Mouse (Mus musculus) erythroblast, adult 5-6 weeks (primary cell): ENCODE measurements around the gene Znrf1. TPM values are rescaled to one million over a fixed set of nuclear protein-coding genes. Genes with fewer than 3 reads are reported as not detected.

Experiments
- ATAC-seq: replicated peaks from 2 replicates; pipeline ENCODE4 v1.8.0; 2016; ENCODE audit warnings: moderate number of reproducible peaks, mild to moderate bottlenecking, moderate TSS enrichment, inconsistent platforms; ENCODE audit not compliant: poor library complexity, low FRiP score, severe bottlenecking
- total RNA-seq, 2 experiments: library from RNA; stranded (forward) in 1 of 2; stranded (reverse) in 1 of 2; fragments of 150-400 nt in 1 of 2; fragments of 200-764, 138-1000 nt in 1 of 2; gene quantifications; 2 replicates each; pipeline versions ENCODE4 v1.2.3 to v1.2.4; 2015 to 2017; ENCODE audit warnings: low replicate concordance in 2 of 2

Znrf1 gene
- total RNA-seq, 2 experiments from 2014 or later: 5.8 to 7.1 TPM

DNA sequence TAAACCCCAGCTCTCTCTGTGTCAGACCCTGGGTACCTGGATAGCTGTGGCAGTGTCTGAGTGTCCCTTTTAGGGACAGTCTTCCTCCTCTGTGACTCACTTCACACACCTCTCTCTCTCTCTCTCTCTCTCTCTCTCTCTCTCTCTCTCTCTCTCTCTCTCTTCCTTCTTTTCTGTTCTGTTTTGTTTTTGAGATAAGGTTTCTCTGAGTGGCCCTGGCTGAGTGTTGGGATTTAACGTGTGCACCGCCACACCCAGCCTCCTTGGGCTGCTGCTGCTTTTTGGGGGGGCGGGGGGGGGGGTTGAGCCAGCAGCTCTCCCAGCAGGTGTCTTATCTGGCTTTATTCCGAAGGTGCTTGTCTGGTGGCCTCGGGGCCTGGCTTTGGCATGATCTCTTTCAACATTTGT, 29.9 kb downstream of the Znrf1 start:
- ATAC-seq: no peak

- ATAC-seq: 0 out of 2 replicates have a peak, but pooled peaks have one; percentile 29
Observed at GRCm38 (mm10) chr8:111566326-111566725, 30.4 kb downstream of the Znrf1 start.

- no peak for ATAC-seq
Observed at GRCm38 (mm10) chr8:111567571-111567970, 31.7 kb downstream of the Znrf1 start.

GRCm38 (mm10) chr8:111568029-111568428, 32.1 kb downstream of the Znrf1 start:
- 0 out of 2 replicates have a peak, but pooled peaks have one; percentile 30 for ATAC-seq

- no peak for ATAC-seq
Observed at GRCm38 (mm10) chr8:111569926-111570325, 34.0 kb downstream of the Znrf1 start.

- no peak for ATAC-seq
Observed at GRCm38 (mm10) chr8:111570432-111570831, 34.5 kb downstream of the Znrf1 start.

DNA sequence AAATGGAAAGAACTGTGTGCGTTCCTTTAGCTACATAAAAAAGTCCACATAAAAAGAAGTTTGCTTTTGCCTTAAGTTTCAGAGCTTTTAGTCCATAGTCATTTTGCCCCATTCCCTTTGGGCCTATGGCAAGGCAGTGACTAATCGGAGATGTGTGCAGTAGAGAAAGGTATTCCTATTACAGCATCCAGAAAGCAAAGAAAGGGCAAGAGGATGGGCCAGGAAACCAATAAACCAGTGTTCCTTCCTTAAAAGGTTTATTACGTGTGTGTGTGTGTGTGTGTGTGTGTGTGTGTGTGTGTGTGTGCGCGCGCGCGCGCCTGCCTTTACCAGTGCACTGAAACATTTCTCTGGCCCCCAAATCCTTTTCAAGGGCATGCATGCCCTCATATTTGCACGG, 35.8 kb downstream of the Znrf1 start:
- ATAC-seq: no peak

DNA sequence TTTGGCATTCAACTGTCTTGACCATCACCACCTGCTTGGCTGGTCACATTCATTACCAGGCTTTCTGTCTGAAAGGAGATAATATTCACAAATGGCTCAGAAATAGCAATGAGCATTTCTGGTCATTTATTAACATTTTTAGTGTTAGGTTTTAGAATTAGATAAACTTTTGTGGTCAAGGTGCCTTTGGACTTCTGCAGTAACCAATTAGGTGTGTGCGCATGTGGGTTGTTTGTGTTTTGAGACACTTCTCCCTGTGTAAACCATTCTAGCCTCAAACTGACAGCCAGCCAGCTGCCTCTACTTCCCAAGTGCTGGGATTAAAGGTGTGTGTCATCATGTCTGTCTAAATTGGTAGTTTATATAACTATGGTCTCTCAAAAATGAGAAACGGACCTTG, 36.5 kb downstream of the Znrf1 start:
- no peak for ATAC-seq

DNA sequence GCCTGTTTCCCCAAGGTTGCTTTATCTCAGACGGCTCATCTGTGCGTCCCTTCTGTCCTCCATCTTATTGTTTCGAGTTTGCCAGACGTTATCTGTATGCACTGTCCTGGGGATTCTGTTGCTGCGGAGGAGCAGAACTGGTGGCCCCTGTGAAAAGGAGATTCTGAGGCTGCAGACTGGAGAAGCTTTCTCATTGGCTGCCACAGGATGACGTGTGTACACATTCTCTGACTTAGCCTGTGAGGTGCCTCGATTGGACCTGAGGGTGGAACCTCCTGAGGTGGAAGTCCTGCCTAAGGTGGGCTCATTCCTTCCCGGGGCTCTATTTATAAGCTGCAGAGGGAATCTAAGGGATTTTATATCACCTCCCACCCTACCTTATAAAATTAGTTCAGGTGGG, 37.7 kb downstream of the Znrf1 start:
- peak; percentile 99 for ATAC-seq

GRCm38 (mm10) chr8:111574016-111574415, 38.1 kb downstream of the Znrf1 start:
- ATAC-seq: peak; percentile 51

- no peak for ATAC-seq
Observed at GRCm38 (mm10) chr8:111575492-111575891, 39.6 kb downstream of the Znrf1 start.

GRCm38 (mm10) chr8:111576501-111576900, 40.6 kb downstream of the Znrf1 start:
- ATAC-seq: no peak

DNA sequence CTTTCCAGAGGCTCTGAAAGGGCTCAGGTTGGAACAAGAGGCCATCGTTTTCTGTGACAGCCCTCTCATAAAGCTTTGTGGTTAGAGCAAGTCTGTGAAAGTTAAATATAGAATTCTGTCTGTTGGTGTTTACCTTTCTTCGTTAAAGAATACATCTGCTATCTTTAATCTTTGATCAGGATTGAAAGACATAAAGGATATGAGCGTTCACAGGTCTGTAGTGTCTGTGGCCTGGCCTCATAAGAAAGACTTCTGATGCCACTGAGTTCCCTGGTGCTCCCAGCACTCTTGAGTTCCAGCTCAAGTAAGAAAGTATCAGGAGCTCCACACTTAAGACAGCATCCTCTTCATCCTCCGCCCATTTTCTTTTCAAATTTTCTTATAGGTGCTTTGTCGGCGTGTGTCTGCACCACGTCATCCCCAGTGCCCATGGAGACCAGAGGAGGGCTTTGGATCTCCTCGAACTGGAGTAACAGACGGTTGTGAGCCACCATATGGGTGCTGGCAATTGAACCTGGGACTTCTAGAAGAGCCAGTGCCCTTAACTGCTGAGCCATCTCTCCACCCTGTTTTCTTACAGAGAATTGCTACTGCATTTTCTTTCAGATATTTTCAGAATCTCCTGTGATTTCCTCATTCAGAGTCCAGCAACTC, 42.1 kb downstream of the Znrf1 start:
- no peak for ATAC-seq

DNA sequence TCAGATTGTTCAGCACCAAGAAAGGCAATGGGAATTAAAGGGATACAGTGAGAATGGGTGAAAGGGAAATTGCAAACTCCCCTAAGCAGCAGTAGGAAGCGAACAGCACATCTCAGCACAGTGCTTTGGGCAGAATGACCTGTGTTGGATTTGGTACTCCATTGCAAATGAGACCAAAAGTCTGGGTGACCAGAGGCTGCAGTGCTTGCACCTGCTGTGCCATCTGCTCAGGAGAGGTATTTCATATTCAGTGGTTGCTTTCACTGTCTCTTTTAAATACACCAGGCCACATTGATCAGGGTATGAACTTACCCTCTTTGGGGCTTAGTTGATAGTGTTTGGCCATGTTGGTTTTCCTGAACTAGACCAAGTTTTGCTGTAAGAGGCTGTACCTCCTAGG, 43.4 kb downstream of the Znrf1 start:
- no peak for ATAC-seq

- ATAC-seq: no peak
Observed at GRCm38 (mm10) chr8:111580306-111580705, 44.4 kb downstream of the Znrf1 start.

DNA sequence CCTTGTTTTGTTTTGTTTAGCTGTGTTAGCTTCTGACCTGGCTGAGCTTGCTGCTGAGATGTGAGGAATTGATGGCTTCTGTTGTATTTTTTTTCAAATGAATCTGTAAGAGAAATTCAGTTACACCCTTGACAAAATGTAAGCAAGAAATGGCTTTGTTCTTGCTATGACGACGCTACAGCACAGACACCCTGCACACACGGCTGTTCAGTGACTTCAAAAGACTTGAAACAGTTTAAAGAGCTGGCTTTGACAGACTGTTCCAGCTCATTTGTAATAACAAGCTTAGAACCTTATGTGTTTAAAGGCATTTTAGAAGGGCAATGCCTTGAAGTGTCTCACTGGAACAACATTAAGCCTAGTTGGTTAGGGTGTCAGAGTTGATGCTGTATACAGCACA, 46.5 kb downstream of the Znrf1 start:
- ATAC-seq: no peak

DNA sequence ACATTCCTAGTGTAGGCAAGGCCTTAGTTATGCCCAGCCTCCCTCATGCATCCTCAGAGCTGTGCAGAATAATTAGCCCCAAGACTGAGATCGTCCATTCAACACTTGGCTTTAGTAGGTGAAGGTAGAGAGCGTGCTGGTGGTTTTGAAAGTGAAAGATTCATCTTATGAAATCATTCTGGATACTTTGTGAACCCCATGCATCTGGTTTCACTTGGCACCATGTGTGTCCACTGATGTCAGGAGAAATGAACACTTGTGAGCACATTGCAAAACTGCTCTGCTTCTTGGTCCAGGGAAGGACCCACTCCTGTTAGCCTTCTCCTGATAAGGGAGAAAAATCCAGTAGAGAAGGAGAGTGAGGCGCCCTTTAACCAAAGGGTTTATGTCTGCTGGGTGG, 49.0 kb downstream of the Znrf1 start:
- ATAC-seq: no peak

DNA sequence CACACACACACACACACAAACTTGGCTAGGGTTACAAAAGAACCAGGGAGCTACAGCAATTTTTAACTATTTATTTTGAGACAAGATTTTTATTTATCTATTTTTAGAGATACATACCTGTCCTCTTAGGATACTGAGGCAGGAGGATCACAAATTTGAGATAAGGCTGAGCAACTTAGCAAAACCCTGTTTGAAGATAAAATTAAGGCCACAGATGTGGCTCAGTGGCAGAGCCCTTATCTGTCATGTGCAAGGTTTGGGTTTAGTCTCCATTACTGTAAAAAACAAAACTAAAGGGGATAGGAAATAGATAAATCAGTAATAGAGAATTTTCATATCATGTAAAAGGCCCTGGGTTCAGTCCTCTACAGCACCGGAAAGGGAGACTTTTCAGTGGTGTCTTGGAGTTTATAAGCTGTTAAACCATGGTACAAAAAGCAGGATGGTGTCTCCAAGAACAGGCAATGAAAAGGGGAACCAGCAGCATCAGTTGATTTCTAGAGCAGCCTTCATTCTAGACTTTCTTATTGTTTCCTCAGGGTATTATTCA, 51.7 kb downstream of the Znrf1 start:
- ATAC-seq: no peak

- no peak for ATAC-seq
Observed at GRCm38 (mm10) chr8:111588336-111588735, 52.4 kb downstream of the Znrf1 start.

GRCm38 (mm10) chr8:111590214-111590613, 54.3 kb downstream of the Znrf1 start:
- no peak for ATAC-seq

GRCm38 (mm10) chr8:111591176-111591575, 55.3 kb downstream of the Znrf1 start:
- no peak for ATAC-seq

GRCm38 (mm10) chr8:111592390-111592910, 56.6 kb downstream of the Znrf1 start:
- no peak for ATAC-seq
